Mouse (Mus musculus): Measurements from ENCODE around the gene Ccar1. TPM values are rescaled to one million over a fixed set of nuclear protein-coding genes. Genes with fewer than 3 reads are reported as not detected.

The Ccar1 gene
- 58.4 and 62.2 TPM in 2 replicates for polyA plus RNA-seq (2012; rRNA removed)

GRCm38 (mm10) chr10:62792177-62793090 is at the start of gene Ccar1:
Ccar1 (minus strand) TSS chr10:62792286.

DNA sequence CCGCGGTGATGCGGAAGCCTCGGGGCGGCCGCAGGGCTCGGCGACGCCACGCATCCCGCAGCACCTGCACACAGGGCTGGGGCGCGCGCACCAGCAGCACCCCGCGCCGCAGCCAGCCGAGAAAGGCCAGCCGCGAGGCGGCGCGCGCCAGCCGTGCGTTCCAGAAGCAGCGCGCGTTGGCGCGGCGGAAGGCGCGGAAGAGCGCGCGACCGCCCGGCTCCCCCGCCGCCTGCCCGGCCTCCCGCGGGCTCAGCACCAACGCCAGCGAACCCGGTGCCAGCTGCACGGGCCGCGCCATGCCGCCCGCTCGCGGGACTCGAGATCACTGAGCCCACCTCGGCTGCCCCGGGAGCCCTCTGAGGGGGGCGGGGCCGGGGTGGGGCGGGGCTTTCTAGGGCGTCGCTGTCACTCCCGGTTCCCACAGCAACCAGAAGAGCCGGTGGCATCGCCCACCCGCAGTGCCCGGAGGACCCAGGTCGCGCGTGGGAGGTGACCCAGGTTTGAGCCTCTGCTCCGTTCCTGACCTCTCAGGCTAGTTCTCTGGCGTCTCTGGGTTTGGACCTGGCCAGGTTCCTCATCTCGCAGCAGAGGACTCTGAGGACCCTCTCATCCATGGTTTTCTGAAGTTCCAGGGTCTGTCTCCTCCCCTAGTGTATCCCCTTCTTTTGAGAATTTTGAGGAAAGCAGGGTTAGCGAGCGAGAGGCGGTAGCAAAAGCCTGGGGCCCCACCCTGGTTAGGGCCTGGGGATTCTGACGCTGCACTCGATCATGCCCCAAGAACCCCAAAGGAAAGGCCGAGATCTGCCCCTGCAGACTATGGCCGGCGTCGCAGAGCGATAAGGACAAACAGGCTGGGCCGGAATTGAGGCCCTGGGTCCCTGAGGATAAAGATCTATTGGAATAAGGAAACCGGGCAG is 66.1 kb downstream of the Ccar1 start, which contains the start of gene Stox1:
Gene Stox1, minus strand, starts transcription at position 358 of the 917 bp plus-strand sequence.

Other genes with a start within 250 kb of the Ccar1 start
- gene Kif1bp, start 213.8 kb downstream of the Ccar1 start, polyA plus RNA-seq (2012; rRNA removed): 67.4 and 68.3 TPM in 2 replicates
- 36.4 and 38.5 TPM in 2 replicates for gene Ddx21, start 190.0 kb downstream of the Ccar1 start, polyA plus RNA-seq (2012; rRNA removed)
- gene Ddx50, start 141.1 kb downstream of the Ccar1 start, polyA plus RNA-seq (2012; rRNA removed): 73.4 and 75.4 TPM in 2 replicates
- gene Stox1, start 66.2 kb downstream of the Ccar1 start, polyA plus RNA-seq (2012; rRNA removed): 3.4 and 4.1 TPM in 2 replicates
- 8.8 TPM in 2 replicates for gene Tet1, start 116.7 kb upstream of the Ccar1 start, polyA plus RNA-seq (2012; rRNA removed)
- gene Slc25a16, start 128.3 kb upstream of the Ccar1 start, polyA plus RNA-seq (2012; rRNA removed): 17.1 and 17.2 TPM in 2 replicates
- gene Dna2, start 154.7 kb upstream of the Ccar1 start, polyA plus RNA-seq (2012; rRNA removed): 5.7 and 7.3 TPM in 2 replicates
- 52.0 and 56.6 TPM in 2 replicates for gene Rufy2, start 187.9 kb upstream of the Ccar1 start, polyA plus RNA-seq (2012; rRNA removed)
- 102 and 109 TPM in 2 replicates for gene Hnrnph3, start 231.9 kb upstream of the Ccar1 start, polyA plus RNA-seq (2012; rRNA removed)
- 1.9 TPM in 2 replicates for gene Pbld2, start 232.0 kb upstream of the Ccar1 start, polyA plus RNA-seq (2012; rRNA removed)